Mouse (Mus musculus) spleen, adult 10 weeks (tissue): Measurements from ENCODE around the gene Olfr478. TPM values are rescaled to one million over a fixed set of nuclear protein-coding genes. Genes with fewer than 3 reads are reported as not detected.

ENCODE experiments used
- polyA plus RNA-seq: library from polyadenylated mRNA; stranded (reverse); fragments of 350-450 nt; fragmentation: Illumina TruSeq; extraction: RNeasy Lipid Tissue Mini Kit (QIAGEN cat#74804); gene quantifications from one replicate; pipeline ENCODE4 v1.2.3, GENCODE M21; 2015; ENCODE audit warnings: low replicate concordance; ENCODE audit not compliant: insufficient read depth

Olfr478 gene
- not detected for polyA plus RNA-seq

DNA sequence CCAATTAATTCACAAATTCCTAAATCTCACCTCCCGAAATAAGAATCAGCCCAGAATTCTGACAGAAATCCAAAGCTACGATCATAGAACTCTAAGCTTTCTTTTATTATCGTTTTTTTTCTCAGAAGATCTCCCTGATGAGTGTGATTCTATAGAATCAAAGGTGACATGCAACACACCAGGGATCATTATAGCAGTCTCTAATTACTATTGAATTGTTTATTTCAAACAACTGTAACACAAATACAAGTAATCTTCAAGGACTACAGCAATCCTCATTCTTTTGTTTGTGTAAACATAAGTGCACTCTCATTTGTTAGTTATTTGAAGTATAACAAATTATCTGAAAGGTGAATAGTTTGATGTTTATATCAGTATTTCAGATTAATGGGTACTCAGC is at the start of gene Olfr478:
TSS of gene Olfr478 (minus strand) at position 101 of the 400 bp plus-strand sequence.

GRCm38 (mm10) chr7:108079555-108079954 is 45.8 kb upstream of the Olfr478 start, which contains the start of gene Olfr481:
Gene Olfr481 (plus strand): TSS chr7:108079855.

GRCm38 (mm10) chr7:108067246-108067645 is 33.5 kb upstream of the Olfr478 start, which contains the start of gene Olfr480:
Gene Olfr480 (minus strand): TSS chr7:108067346.

GRCm38 (mm10) chr7:108050393-108050792 is 16.6 kb upstream of the Olfr478 start, which contains the start of gene Olfr479:
Gene Olfr479 (plus strand): TSS chr7:108050693.

DNA sequence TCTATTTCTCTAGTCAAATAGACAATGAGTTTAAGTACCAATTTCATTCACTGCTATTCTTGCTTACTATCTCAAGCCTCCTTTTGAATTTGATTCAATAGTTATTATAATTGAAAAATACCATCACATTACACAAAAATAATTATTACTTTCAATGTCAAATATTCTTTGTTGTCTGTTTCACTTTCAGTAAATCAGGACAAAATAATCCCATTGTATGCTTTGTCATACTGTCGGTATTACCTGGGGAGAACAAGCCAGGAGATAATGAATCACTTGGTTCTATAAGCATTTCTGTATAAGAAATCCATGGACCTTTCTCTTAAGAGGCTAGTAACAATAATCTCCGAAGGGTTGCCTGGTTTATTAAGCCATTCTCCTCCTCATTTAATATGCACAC is 47.4 kb downstream of the Olfr478 start, which contains the start of gene Olfr477:
TSS of gene Olfr477 (plus strand) at position 301 of the 400 bp plus-strand sequence.

Other genes starting within 250 kb of the Olfr478 start
- not detected for gene Ovch2, start 232.8 kb downstream of the Olfr478 start, polyA plus RNA-seq
- gene Olfr467, start 221.7 kb downstream of the Olfr478 start, polyA plus RNA-seq: not detected
- not detected for gene Olfr469, start 208.4 kb downstream of the Olfr478 start, polyA plus RNA-seq
- not detected for gene Olfr470, start 186.5 kb downstream of the Olfr478 start, polyA plus RNA-seq
- gene Olfr472, start 136.1 kb downstream of the Olfr478 start, polyA plus RNA-seq: not detected
- not detected for gene Olfr473, start 103.5 kb downstream of the Olfr478 start, polyA plus RNA-seq
- gene Olfr474, start 79.3 kb downstream of the Olfr478 start, polyA plus RNA-seq: not detected
- gene Olfr476, start 69.2 kb downstream of the Olfr478 start, polyA plus RNA-seq: not detected
- gene Olfr477, start 47.3 kb downstream of the Olfr478 start, polyA plus RNA-seq: not detected
- not detected for gene Olfr479, start 16.7 kb upstream of the Olfr478 start, polyA plus RNA-seq
- gene Olfr480, start 33.4 kb upstream of the Olfr478 start, polyA plus RNA-seq: not detected
- gene Olfr481, start 45.9 kb upstream of the Olfr478 start, polyA plus RNA-seq: not detected
- gene Olfr482, start 63.6 kb upstream of the Olfr478 start, polyA plus RNA-seq: not detected
- not detected for gene Olfr483, start 66.9 kb upstream of the Olfr478 start, polyA plus RNA-seq
- not detected for gene Olfr484, start 93.5 kb upstream of the Olfr478 start, polyA plus RNA-seq
- gene Olfr485, start 125.9 kb upstream of the Olfr478 start, polyA plus RNA-seq: not detected
- gene Olfr486, start 138.8 kb upstream of the Olfr478 start, polyA plus RNA-seq: not detected
- not detected for gene Olfr487, start 180.6 kb upstream of the Olfr478 start, polyA plus RNA-seq
- gene Olfr488, start 224.4 kb upstream of the Olfr478 start, polyA plus RNA-seq: not detected